Mouse (Mus musculus) olfactory bulb, adult 2 months (tissue): ENCODE data around the gene Timp3. TPM values are rescaled to one million over a fixed set of nuclear protein-coding genes. Genes with fewer than 3 reads are reported as not detected.
"Not testable (repeated sequence)": the region's sequence is repeated elsewhere in the genome, so short reads cannot be mapped to it uniquely, and the experiment has no call there.

ENCODE experiments used
- H3K27ac ChIP-seq: fragments of 200-500 bp; 2 replicates; pipeline ENCODE4 v1.5.1; 2012; ENCODE audit warnings: low read depth, low read length; ENCODE audit not compliant: insufficient read depth
- H3K4me1 ChIP-seq: fragments of 200-500 bp; 2 replicates; pipeline ENCODE4 v1.6.1; 2012; ENCODE audit warnings: low read length; ENCODE audit not compliant: control insufficient read depth, insufficient read depth
- H3K4me3 ChIP-seq: fragments of 200-500 bp; 2 replicates; pipeline ENCODE4 v1.5.1; 2012; ENCODE audit warnings: mild to moderate bottlenecking, low read depth, low read length, moderate library complexity; ENCODE audit not compliant: insufficient read depth
- CTCF ChIP-seq: fragments of 200-500 bp; IDR thresholded peaks from 2 replicates; pipeline ENCODE4 v1.5.1; 2012; ENCODE audit warnings: low read depth, mild to moderate bottlenecking, low read length, moderate library complexity; ENCODE audit not compliant: insufficient read depth
- POLR2A ChIP-seq: fragments of 200-500 bp; IDR thresholded peaks from 2 replicates; pipeline ENCODE4 v1.6.1; 2012; ENCODE audit warnings: mild to moderate bottlenecking, low read depth, low read length, moderate library complexity; ENCODE audit not compliant: insufficient read depth
- WGBS: fragments of 180-500 bp; shearing (Covaris S2); methylation state at CpG from one replicate; pipeline ENCODE4 v1.1.7; 2018; 5-methylcytosine and 5-hydroxymethylcytosine counted together
- polyA plus RNA-seq: library from polyadenylated mRNA; stranded (reverse); fragments of >200 nt; gene quantifications from 2 replicates; pipeline ENCODE4 v1.2.4, GENCODE M21; 2012; ENCODE audit warnings: low replicate concordance; ENCODE audit not compliant: missing spikeins, insufficient read depth, insufficient read length

Timp3 gene
- polyA plus RNA-seq, 1 experiment, result 64.3 TPM

GRCm38 (mm10) chr10:86365632-86366092 lies 65.5 kb downstream of the Timp3 start:
- Histone ChIP-seq H3K4me1 (peaks cover 2% of the 10 kb centered on the region; the same call in 1 of the 2 replicates), H3K4me3 (no peak overlapping the region), H3K27ac (no peak overlapping the region)
- WGBS, result 48% methylated on average over 5 of the region's 5 CpGs
- TF ChIP-seq CTCF (no peak), POLR2A (no peak)

GRCm38 (mm10) chr10:86367346-86367745 lies 67.2 kb downstream of the Timp3 start:
- Histone ChIP-seq H3K27ac (no peak overlapping the region), H3K4me1 (peaks cover 2% of the 10 kb centered on the region; the same call in 1 of the 2 replicates), H3K4me3 (no peak overlapping the region)
- 87% methylated on average over 4 of the region's 4 CpGs for WGBS
- TF ChIP-seq CTCF (no peak), POLR2A (no peak)

GRCm38 (mm10) chr10:86368811-86369210 lies 68.6 kb downstream of the Timp3 start:
- Histone ChIP-seq H3K4me1 (peaks cover 2% of the 10 kb centered on the region; the same call in 1 of the 2 replicates), H3K4me3 (no peak overlapping the region), H3K27ac (no peak overlapping the region)
- no peak for TF ChIP-seq CTCF
- no peak for TF ChIP-seq POLR2A
- WGBS, result 86% methylated on average over 12 of the region's 12 CpGs

GRCm38 (mm10) chr10:86369346-86369745 lies 69.2 kb downstream of the Timp3 start:
- TF ChIP-seq POLR2A (no peak), CTCF (no peak)
- no peak overlapping the region for H3K4me3 ChIP-seq
- H3K27ac ChIP-seq, result no peak overlapping the region
- H3K4me1 ChIP-seq, result peaks cover 2% of the 10 kb centered on the region; the same call in 1 of the 2 replicates
- WGBS, result 89% methylated on average over 4 of the region's 4 CpGs

GRCm38 (mm10) chr10:86371561-86371960 lies 71.4 kb downstream of the Timp3 start:
- TF ChIP-seq CTCF (no peak), POLR2A (no peak)
- no peak overlapping the region for H3K4me3 ChIP-seq
- no peak overlapping the region for H3K27ac ChIP-seq
- H3K4me1 ChIP-seq, result 0 out of 2 replicates have a peak, but pooled peaks cover 2% of the 10 kb centered on the region

GRCm38 (mm10) chr10:86374061-86374460 lies 73.9 kb downstream of the Timp3 start:
- Histone ChIP-seq H3K4me3 (no peak overlapping the region), H3K27ac (no peak overlapping the region), H3K4me1 (0 out of 2 replicates have a peak, but pooled peaks cover 2% of the 10 kb centered on the region)
- 85% methylated on average over 2 of the region's 2 CpGs for WGBS
- TF ChIP-seq POLR2A (no peak), CTCF (no peak)

GRCm38 (mm10) chr10:86375903-86376302 lies 75.7 kb downstream of the Timp3 start:
- WGBS, result 56% methylated on average over 11 of the region's 11 CpGs
- TF ChIP-seq POLR2A (no peak), CTCF (no peak)
- H3K4me3 ChIP-seq, result no peak overlapping the region
- H3K4me1 ChIP-seq, result 0 out of 2 replicates have a peak, but pooled peaks cover 2% of the 10 kb centered on the region
- H3K27ac ChIP-seq, result no peak overlapping the region

- no peak overlapping the region for H3K27ac ChIP-seq
- 0 out of 2 replicates have a peak, but pooled peaks cover 2% of the 10 kb centered on the region for H3K4me1 ChIP-seq
- H3K4me3 ChIP-seq, result no peak overlapping the region
- 69% methylated on average over 8 of the region's 8 CpGs for WGBS
- TF ChIP-seq CTCF (no peak), POLR2A (no peak)
Measured at GRCm38 (mm10) chr10:86376392-86377185, 76.4 kb downstream of the Timp3 start.

GRCm38 (mm10) chr10:86378803-86379202 lies 78.6 kb downstream of the Timp3 start:
- not testable (repeated sequence) for H3K4me1 ChIP-seq, H3K27ac ChIP-seq, H3K4me3 ChIP-seq
- 93% methylated on average over 2 of the region's 2 CpGs for WGBS

GRCm38 (mm10) chr10:86380626-86381025 lies 80.5 kb downstream of the Timp3 start:
- Histone ChIP-seq H3K4me3 (no peak overlapping the region), H3K4me1 (0 out of 2 replicates have a peak, but pooled peaks cover 2% of the 10 kb centered on the region), H3K27ac (no peak overlapping the region)
- 91% methylated on average over 2 of the region's 2 CpGs for WGBS
- TF ChIP-seq CTCF (no peak), POLR2A (no peak)
